Mouse (Mus musculus) embryonic facial prominence, embryonic 11.5 days (tissue): ENCODE results near the gene Pramef20. TPM values are rescaled to one million over a fixed set of nuclear protein-coding genes. Genes with fewer than 3 reads are reported as not detected.
"Not testable (repeated sequence)": the region's sequence is repeated elsewhere in the genome, so short reads cannot be mapped to it uniquely, and the experiment has no call there.

Experiments used
- ATAC-seq: fragments of 200-750 bp; cut with Nextera tagmentation; replicated peaks from 2 replicates; pipeline ENCODE4 v1.8.0; 2017; ENCODE audit warnings: low read depth; ENCODE audit not compliant: insufficient number of reproducible peaks, low FRiP score, low TSS enrichment
- DNase-seq: peaks from one replicate; pipeline ENCODE4 v3.0.0-alpha.2; 2015; ENCODE audit warnings: low spot score
- H3K27ac ChIP-seq: fragments of 300-500 bp; sonication (generic); replicated peaks from 2 replicates; pipeline ENCODE4 v1.5.1; 2014; ENCODE audit warnings: mild to moderate bottlenecking, low read depth, low read length, control low read depth
- H3K27me3 ChIP-seq: fragments of 300-500 bp; sonication (generic); 2 replicates; pipeline ENCODE4 v1.6.1; 2014; ENCODE audit warnings: mild to moderate bottlenecking, low read length, moderate library complexity, mixed read lengths; ENCODE audit not compliant: control insufficient read depth, insufficient read depth
- H3K36me3 ChIP-seq: fragments of 300-500 bp; sonication (generic); replicated peaks from 2 replicates; pipeline ENCODE4 v1.6.1; 2014; ENCODE audit warnings: low read depth, mild to moderate bottlenecking, low read length, moderate library complexity, mixed read lengths; ENCODE audit not compliant: control insufficient read depth, insufficient read depth
- H3K4me1 ChIP-seq: fragments of 300-500 bp; sonication (generic); 2 replicates; pipeline ENCODE4 v1.6.1; 2014; ENCODE audit warnings: low read length, mixed read lengths; ENCODE audit not compliant: control insufficient read depth, insufficient read depth
- H3K4me2 ChIP-seq: fragments of 300-500 bp; sonication (generic); 2 replicates; pipeline ENCODE4 v1.6.1; 2014; ENCODE audit warnings: low read depth, mild to moderate bottlenecking, control low read depth, low read length, moderate library complexity
- H3K4me3 ChIP-seq: fragments of 300-500 bp; sonication (generic); 2 replicates; pipeline ENCODE4 v1.5.1; 2014; ENCODE audit warnings: low read depth, low read length, control low read depth
- H3K9ac ChIP-seq: fragments of 300-500 bp; sonication (generic); replicated peaks from 2 replicates; pipeline ENCODE4 v1.6.1; 2014; ENCODE audit warnings: mild to moderate bottlenecking, control low read depth, low read length
- H3K9me3 ChIP-seq: fragments of 300-500 bp; sonication (generic); replicated peaks from 2 replicates; pipeline ENCODE4 v1.6.1; 2016; ENCODE audit warnings: mild to moderate bottlenecking, low read length, inconsistent platforms, mixed read lengths; ENCODE audit not compliant: control insufficient read depth
- WGBS: fragments of 180-500 bp; shearing (Covaris S2); extraction: QIAGEN DNeasy Blood & Tissue Kit; methylation state at CpG from one replicate; pipeline ENCODE4 v1.1.7; 2014; 5-methylcytosine and 5-hydroxymethylcytosine counted together
- polyA plus RNA-seq: library from polyadenylated mRNA; unstranded; fragments of >200 nt; fragmentation: Nextera tagmentation; extraction: Ambion mirVana; gene quantifications from 2 replicates; pipeline ENCODE4 v1.2.1, GENCODE M21; 2014

Pramef20 gene
- polyA plus RNA-seq, 1 experiment from 2014 or later: not detected

GRCm38 (mm10) chr4:144357642-144358041 lies 20.1 kb downstream of the Pramef20 start, which contains the start of gene Gm13119:
TSS of gene Gm13119 (plus strand) at chr4:144357942.
- H3K4me3 ChIP-seq, H3K9me3 ChIP-seq, H3K4me1 ChIP-seq, DNase-seq, H3K27me3 ChIP-seq, ATAC-seq, H3K4me2 ChIP-seq, H3K27ac ChIP-seq, H3K36me3 ChIP-seq, H3K9ac ChIP-seq: not testable (repeated sequence)
- 82% methylated on average over 3 of the region's 3 CpGs for WGBS

- not testable (repeated sequence) for H3K4me1 ChIP-seq
These were observed 41.9 kb downstream of the Pramef20 start for GRCm38 (mm10) chr4:144335856-144336255.

GRCm38 (mm10) chr4:144329949-144330348 lies 47.8 kb downstream of the Pramef20 start, which contains the start of gene Gm13128:
TSS of gene Gm13128 (plus strand) at chr4:144330249.
- WGBS: 71% methylated on average over 4 of the region's 4 CpGs
- H3K4me2 ChIP-seq, H3K27ac ChIP-seq, H3K9ac ChIP-seq, DNase-seq, H3K36me3 ChIP-seq, H3K9me3 ChIP-seq, ATAC-seq, H3K4me1 ChIP-seq, H3K27me3 ChIP-seq, H3K4me3 ChIP-seq: not testable (repeated sequence)

More at GRCm38 (mm10) chr4:144335856-144336255, 41.9 kb downstream of the Pramef20 start:
- not testable (repeated sequence) for H3K4me2 ChIP-seq, DNase-seq, H3K27ac ChIP-seq, H3K9ac ChIP-seq, H3K36me3 ChIP-seq, H3K27me3 ChIP-seq, ATAC-seq, H3K4me3 ChIP-seq, H3K9me3 ChIP-seq
- WGBS: 93% methylated on average over 2 of the region's 3 CpGs

Other genes starting within 250 kb of the Pramef20 start
- not detected in 2 replicates for gene Oog3, start 215.3 kb downstream of the Pramef20 start, polyA plus RNA-seq
- gene Oog2, start 187.2 kb downstream of the Pramef20 start, polyA plus RNA-seq: not detected in 2 replicates
- not detected in 2 replicates for gene C87977, start 164.6 kb downstream of the Pramef20 start, polyA plus RNA-seq
- gene Pramel5, start 97.4 kb downstream of the Pramef20 start, polyA plus RNA-seq: not detected in 2 replicates
- not detected in 2 replicates for gene Gm13128, start 47.7 kb downstream of the Pramef20 start, polyA plus RNA-seq
- not detected in 2 replicates for gene Gm13119, start 20.0 kb downstream of the Pramef20 start, polyA plus RNA-seq
- not detected in 2 replicates for gene Pramef12, start 30.5 kb upstream of the Pramef20 start, polyA plus RNA-seq
- not detected in 2 replicates for gene 1700012P22Rik, start 60.8 kb upstream of the Pramef20 start, polyA plus RNA-seq
- not detected in 2 replicates for gene Gm9944, start 75.4 kb upstream of the Pramef20 start, polyA plus RNA-seq
- gene Aadacl3, start 85.8 kb upstream of the Pramef20 start, polyA plus RNA-seq: not detected in 2 replicates
- gene 9430007A20Rik, start 141.9 kb upstream of the Pramef20 start, polyA plus RNA-seq: not detected in 2 replicates
- gene Gm13124, start 187.2 kb upstream of the Pramef20 start, polyA plus RNA-seq: not detected in 2 replicates
- not detected in 2 replicates for gene Aadacl4, start 235.8 kb upstream of the Pramef20 start, polyA plus RNA-seq